Mouse (Mus musculus): ENCODE measurements at regions not wholly inside any gene's neighbourhood (a gene's known extent, or its start where the extent isn't known, plus 50 kb on each side); places are given as distances from the start of the nearest gene placed in this dataset.
"Not testable (repeated sequence)": the region's sequence is repeated elsewhere in the genome, so short reads cannot be mapped to it uniquely, and the experiment has no call there.

DNA sequence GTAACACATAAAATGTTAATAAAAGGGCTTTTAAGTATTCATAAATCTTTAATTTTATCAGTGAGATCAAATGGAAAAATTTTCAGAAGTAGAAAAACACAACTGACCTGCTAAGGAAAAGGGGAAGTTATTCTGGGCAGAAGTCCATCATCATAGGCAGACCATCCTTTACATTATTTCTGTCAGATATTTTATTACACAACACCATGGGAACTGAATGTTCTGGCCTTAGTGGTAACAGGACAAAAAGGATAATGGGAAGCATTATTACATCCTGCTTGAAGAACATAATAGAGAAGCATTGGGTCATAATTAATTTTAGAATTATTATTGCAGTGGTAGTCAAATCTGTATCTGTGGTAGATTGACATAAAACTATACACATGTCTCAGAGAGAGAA is 603.5 kb upstream of the Gje1 start:
- Histone ChIP-seq H3K4me1 (ENCODE audit: control insufficient read depth, insufficient read depth, low read length) (no peaks in the 10 kb centered on the region), H3K27ac (ENCODE audit: insufficient read depth, low read depth, low read length) (no peak overlapping the region), H3K4me3 (ENCODE audit: insufficient read depth, low read length) (no peak overlapping the region)
- no peak for TF ChIP-seq CTCF (IDR thresholded peaks at IDR 0.05; ENCODE audit: low read depth, low read length)

DNA sequence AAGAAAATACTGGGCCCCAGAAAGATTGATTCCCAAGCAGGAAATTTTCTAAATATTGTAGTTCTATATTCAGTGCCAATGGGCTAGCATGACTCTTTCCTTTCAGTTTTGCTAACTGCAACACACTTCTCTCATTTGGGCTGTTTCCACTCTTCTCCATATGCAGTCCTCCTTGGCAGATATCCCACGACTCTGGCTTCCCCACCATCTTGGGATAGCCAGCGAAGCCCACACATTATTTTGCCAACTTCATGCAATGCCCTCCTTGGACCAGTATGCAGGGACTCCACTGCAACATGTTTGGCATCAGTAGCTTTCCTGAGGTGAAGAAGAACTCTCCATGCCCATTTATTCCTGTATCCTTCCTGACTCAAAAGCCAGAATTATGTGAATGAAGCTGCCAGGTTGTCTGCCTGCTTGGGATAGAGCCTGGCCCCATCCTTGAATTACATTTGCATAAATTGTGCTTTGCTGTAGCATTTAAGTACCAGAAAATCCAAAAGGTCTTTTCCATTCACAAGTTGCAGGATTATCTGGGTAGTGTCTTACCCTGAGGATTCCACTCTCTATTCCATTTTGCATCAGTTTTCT is 599.1 kb upstream of the Gje1 start:
- Histone ChIP-seq H3K4me3 (ENCODE audit: insufficient read depth, low read length) (no peak overlapping the region), H3K27ac (ENCODE audit: insufficient read depth, low read depth, low read length) (no peak overlapping the region), H3K4me1 (ENCODE audit: control insufficient read depth, insufficient read depth, low read length) (no peaks in the 10 kb centered on the region)
- TF ChIP-seq POLR2A (IDR thresholded peaks at IDR 0.05; ENCODE audit: borderline replicate concordance, low read depth, low read length), result no peak
- no peak for TF ChIP-seq CTCF (IDR thresholded peaks at IDR 0.05; ENCODE audit: low read depth, low read length)

DNA sequence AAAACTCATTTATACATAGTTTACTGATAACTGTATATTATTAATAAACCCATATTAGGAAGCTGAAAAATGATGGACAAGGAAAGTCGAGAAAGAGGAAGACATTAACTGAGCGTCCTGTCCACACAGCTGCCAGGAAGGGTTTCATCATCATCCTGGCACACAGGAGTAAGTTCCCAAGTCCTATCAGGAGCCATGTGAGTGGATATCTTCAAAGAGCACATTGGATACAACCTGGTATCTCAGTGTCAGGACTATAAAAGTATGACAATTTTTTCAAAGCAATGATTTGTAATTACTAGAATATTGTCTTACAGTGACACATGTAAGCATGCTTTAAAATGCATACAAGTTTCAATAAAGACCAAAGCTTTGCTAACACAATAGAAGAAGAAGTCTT is 592.6 kb upstream of the Gje1 start:
- Histone ChIP-seq H3K4me3 (ENCODE audit: insufficient read depth, low read length) (no peak overlapping the region), H3K4me1 (ENCODE audit: control insufficient read depth, insufficient read depth, low read length) (no peaks in the 10 kb centered on the region), H3K27ac (ENCODE audit: insufficient read depth, low read depth, low read length) (no peak overlapping the region)
- TF ChIP-seq CTCF (IDR thresholded peaks at IDR 0.05; ENCODE audit: low read depth, low read length) (no peak), POLR2A (IDR thresholded peaks at IDR 0.05; ENCODE audit: borderline replicate concordance, low read depth, low read length) (no peak)

DNA sequence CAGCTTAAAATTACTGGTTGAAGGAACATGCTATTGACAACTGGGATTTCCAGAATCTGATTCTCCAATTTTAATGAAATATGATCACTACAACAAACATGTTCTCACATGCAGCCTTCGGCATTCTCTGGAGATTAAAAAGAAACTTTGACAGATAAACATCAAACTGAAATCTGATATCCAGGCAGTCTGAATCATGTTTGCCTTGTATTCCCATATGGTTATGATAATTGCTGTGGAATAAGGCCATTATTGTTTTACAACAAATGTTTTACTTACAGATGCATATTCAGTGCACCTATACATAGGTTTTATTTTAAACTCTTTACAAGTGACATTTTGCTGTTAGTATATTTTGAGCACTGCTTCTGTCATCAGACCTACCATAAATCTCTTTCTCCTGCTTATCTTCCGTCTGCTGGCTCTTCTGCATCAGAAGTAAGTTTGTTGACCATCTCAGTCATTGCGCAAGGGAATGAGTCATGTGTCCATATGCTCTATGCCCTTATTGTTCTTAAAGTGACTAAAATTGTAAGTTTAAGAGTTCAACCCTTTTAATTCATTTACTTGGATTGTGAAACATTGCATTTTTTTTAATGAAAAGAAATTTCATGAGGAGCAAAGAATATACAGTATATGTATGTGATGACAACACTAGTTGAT is 587.9 kb upstream of the Gje1 start:
- Histone ChIP-seq H3K4me3 (ENCODE audit: insufficient read depth, low read length) (no peak overlapping the region), H3K27ac (ENCODE audit: insufficient read depth, low read depth, low read length) (no peak overlapping the region), H3K4me1 (ENCODE audit: control insufficient read depth, insufficient read depth, low read length) (peaks cover under 1% of the 10 kb centered on the region; the same call in 1 of the 2 replicates)
- TF ChIP-seq POLR2A (IDR thresholded peaks at IDR 0.05; ENCODE audit: borderline replicate concordance, low read depth, low read length) (no peak), CTCF (IDR thresholded peaks at IDR 0.05; ENCODE audit: low read depth, low read length) (no peak)

DNA sequence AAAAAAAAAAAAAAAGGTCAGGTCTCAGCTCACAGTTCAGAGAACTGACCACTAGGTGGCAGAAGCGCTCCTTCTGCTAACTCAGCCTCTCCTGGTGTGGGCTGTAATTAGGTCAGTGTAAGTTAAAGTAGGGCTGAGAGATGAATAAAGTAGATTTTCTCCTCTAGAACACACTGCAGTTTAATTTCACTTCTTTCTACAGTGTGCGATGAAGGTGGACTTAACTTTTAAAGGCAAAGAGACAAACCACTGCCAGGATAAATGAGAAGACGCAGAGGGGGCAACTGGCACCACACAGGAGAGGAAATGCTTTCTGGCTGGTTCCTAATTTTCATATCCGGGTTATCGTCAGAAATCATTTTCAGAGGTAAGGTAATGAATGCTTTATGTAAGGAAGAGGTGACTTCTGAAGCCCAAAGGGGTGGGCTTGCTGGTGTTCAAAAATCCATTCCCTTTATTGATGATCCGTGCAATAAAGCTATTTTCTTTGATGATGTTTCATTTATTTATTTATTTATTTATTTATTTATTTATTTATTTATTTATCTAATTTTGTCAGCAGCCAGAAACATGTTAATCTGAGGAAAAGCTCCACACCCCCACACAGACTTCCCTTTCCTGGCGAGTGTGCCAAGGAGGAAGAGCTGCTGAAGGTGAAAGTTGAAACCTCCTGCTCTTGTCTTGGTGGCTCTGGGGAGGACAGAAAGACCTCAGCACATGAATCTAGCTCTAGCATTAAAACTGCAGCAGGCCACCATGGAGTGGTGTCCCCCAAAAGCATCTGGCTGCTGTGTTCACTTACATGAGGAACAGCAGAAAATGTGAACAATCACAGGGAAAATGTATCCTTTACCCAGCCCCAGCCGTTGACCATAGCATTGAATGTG is 582.4 kb upstream of the Gje1 start:
- Histone ChIP-seq H3K27ac (ENCODE audit: insufficient read depth, low read depth, low read length) (peak overlapping the region; percentile 50; the same call in 1 of the 2 replicates), H3K4me3 (ENCODE audit: insufficient read depth, low read length) (0 out of 2 replicates have a peak overlapping the region, but pooled peaks have one; percentile 4), H3K4me1 (ENCODE audit: control insufficient read depth, insufficient read depth, low read length) (peaks cover 9% of the 10 kb centered on the region)
- TF ChIP-seq POLR2A (IDR thresholded peaks at IDR 0.05; ENCODE audit: borderline replicate concordance, low read depth, low read length), result no peak
- peak; percentile 70 for TF ChIP-seq CTCF (IDR thresholded peaks at IDR 0.05; ENCODE audit: low read depth, low read length)

DNA sequence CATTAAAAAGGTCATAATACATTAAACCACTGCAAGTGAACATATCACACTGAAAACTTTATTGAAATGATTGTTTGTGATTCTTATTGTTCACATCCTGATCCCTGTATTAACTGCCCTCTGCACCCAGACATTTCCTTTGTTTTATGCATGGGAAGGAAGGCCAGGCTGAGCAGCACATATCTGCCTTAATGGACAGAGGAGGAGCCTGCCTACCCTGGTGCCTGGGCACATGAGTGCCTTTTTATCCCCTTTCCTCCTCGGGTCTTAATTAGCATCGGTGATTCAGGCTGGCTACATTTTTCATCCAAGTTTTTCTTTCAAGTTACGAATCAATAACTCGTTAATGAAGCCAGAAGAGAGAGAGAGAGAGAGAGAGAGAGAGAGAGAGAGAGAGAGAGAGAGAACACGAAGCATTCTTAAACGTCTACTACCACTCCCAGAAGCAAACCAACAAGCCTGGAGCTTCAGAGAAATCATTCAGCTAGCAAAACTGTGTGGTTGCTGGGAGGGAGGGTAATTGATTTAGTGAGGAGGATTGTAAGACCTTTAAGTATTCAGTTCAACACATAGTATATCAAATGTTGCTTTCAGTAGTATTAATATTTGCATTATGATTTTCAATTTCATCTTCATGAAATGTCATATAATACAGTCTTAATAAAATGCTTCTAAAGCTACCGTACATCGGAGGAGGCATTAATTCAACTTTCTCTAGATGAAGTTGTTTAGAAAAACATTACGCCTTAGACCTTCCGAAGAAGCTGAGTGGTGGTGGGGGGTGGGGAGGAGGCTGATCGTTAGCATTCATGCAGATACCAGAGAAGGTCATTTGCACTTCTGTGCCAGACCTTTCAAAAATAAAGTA is 581.6 kb upstream of the Gje1 start:
- Histone ChIP-seq H3K27ac (ENCODE audit: insufficient read depth, low read depth, low read length) (no peak overlapping the region), H3K4me3 (ENCODE audit: insufficient read depth, low read length) (no peak overlapping the region), H3K4me1 (ENCODE audit: control insufficient read depth, insufficient read depth, low read length) (peaks cover 9% of the 10 kb centered on the region)
- no peak for TF ChIP-seq POLR2A (IDR thresholded peaks at IDR 0.05; ENCODE audit: borderline replicate concordance, low read depth, low read length)
- no peak for TF ChIP-seq CTCF (IDR thresholded peaks at IDR 0.05; ENCODE audit: low read depth, low read length)

DNA sequence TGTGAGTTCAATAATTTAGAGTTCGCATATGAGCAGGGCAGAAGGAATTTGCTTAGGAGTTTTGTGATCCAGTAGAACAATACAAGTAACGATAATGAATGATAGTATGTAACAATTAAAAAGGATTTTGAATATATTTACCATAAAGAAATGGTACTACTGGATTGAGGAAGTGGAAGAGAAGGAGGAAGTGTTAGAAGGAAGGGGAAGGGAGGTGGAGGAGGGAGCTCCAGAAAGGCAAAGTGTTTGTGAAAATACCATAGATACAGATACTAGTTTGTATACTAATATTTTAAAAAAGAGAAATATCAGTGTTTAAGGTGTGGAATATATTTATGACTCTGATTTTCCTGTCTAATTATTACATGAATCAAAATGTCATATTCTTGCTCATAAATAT is 579.2 kb upstream of the Gje1 start:
- TF ChIP-seq POLR2A (IDR thresholded peaks at IDR 0.05; ENCODE audit: borderline replicate concordance, low read depth, low read length) (no peak), CTCF (IDR thresholded peaks at IDR 0.05; ENCODE audit: low read depth, low read length) (no peak)
- no peak overlapping the region for H3K27ac ChIP-seq (ENCODE audit: insufficient read depth, low read depth, low read length)
- no peak overlapping the region for H3K4me3 ChIP-seq (ENCODE audit: insufficient read depth, low read length)
- peaks cover 9% of the 10 kb centered on the region for H3K4me1 ChIP-seq (ENCODE audit: control insufficient read depth, insufficient read depth, low read length)

DNA sequence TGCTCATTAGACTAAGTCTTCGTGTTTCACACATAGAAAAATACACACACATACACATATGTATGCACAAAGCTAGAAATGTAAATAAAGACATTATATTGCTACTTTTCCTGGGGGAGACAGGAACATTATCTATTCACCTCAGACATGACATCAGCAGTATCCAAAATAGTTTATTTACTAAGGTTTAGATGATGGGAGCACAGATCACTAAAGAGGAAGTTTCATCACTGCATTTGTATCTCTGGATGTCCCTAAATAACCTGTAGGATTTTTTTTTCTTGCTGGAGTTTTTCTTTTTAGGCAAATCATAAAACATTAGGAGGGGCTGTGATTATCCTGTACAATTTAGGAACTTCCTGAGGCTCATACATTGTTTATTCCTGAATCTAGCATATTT is 576.1 kb upstream of the Gje1 start:
- TF ChIP-seq CTCF (IDR thresholded peaks at IDR 0.05; ENCODE audit: low read depth, low read length) (no peak), POLR2A (IDR thresholded peaks at IDR 0.05; ENCODE audit: borderline replicate concordance, low read depth, low read length) (no peak)
- Histone ChIP-seq H3K4me3 (ENCODE audit: insufficient read depth, low read length) (no peak overlapping the region), H3K27ac (ENCODE audit: insufficient read depth, low read depth, low read length) (no peak overlapping the region), H3K4me1 (ENCODE audit: control insufficient read depth, insufficient read depth, low read length) (peaks cover 3% of the 10 kb centered on the region)

DNA sequence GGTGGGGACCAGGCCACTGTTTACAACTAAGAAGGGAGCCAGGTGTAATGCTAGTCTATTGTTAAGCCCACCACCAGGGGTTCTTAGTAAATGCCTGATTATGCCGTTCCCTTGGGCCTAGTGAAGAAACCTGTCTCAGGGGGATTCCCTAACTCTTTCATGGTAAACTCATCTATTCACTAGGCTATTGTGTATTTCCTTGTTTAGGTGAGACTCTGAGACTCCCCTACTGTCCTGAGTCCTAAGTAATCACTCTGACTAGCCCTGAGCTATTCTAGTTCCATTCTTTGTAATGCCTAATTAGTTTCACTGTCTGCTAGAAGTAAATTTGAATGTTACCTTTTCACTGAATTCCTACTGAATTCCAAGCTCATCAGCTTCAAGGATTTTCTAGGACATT is 545.3 kb upstream of the Gje1 start:
- H3K4me1 ChIP-seq (ENCODE audit: control insufficient read depth, insufficient read depth, low read length); H3K4me3 ChIP-seq (ENCODE audit: insufficient read depth, low read length); H3K27ac ChIP-seq (ENCODE audit: insufficient read depth, low read depth, low read length): not testable (repeated sequence)

DNA sequence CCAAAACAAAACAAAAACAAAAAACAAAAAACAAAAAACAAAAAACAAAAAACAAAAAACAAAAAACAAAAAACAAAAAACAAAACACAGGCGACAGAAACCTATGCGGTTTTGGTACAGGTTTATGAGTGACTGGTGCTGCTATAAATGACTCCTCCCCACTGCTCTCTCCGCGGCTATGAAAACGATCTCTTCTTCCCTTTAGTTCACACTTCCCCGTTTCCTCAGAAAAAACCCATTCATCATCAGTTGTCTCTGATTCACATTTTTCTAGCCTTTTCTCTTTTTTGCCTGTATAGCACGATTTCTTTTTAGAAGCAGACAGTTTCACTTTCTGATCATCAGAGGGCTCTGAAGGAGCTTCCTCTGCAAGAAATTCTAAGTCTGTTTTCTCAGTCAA is 544.3 kb upstream of the Gje1 start:
- H3K4me1 ChIP-seq (ENCODE audit: control insufficient read depth, insufficient read depth, low read length); H3K27ac ChIP-seq (ENCODE audit: insufficient read depth, low read depth, low read length): not testable (repeated sequence)
- peak overlapping the region; percentile 18; the same call in 1 of the 2 replicates for H3K4me3 ChIP-seq (ENCODE audit: insufficient read depth, low read length)

Measured in bone marrow macrophage, adult 2 months (primary cell).